Mouse (Mus musculus): ENCODE data around the gene Elmo1. TPM values are rescaled to one million over a fixed set of nuclear protein-coding genes. Genes with fewer than 3 reads are reported as not detected.
A peak's percentile ranks its signal among the peaks of the same experiment; 100 is the strongest.

Gene Elmo1
- total RNA-seq, 2 experiments from 2014 or later = 9.8 to 10.2 TPM

DNA sequence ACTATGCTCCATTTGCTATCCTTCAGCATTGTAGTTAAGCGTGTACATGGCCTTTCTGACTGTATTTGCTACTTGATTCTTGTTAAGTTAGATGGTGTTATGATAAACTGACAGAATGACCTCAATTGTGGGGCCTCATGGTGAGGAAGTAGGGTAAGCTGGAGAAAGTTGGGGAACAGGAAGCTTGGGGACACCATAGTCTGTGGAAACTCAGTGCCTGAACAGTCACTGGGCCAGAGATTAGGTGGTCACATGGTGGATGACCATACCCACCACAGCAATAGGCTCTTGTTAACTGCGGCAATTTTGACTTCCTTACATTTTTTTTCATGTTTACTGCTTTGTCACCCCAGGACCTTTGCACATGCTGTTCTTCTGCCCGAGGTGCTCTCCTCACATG, 1.9 kb downstream of the Elmo1 start:
- DNase-seq (ENCODE audit: low spot score) = no peak
- intact Hi-C loops (cut with DNase I) = loop anchor here (5.0 kb wide), 1 partner anchor 40 kb away; no protein-coding TSS in a partner anchor

DNA sequence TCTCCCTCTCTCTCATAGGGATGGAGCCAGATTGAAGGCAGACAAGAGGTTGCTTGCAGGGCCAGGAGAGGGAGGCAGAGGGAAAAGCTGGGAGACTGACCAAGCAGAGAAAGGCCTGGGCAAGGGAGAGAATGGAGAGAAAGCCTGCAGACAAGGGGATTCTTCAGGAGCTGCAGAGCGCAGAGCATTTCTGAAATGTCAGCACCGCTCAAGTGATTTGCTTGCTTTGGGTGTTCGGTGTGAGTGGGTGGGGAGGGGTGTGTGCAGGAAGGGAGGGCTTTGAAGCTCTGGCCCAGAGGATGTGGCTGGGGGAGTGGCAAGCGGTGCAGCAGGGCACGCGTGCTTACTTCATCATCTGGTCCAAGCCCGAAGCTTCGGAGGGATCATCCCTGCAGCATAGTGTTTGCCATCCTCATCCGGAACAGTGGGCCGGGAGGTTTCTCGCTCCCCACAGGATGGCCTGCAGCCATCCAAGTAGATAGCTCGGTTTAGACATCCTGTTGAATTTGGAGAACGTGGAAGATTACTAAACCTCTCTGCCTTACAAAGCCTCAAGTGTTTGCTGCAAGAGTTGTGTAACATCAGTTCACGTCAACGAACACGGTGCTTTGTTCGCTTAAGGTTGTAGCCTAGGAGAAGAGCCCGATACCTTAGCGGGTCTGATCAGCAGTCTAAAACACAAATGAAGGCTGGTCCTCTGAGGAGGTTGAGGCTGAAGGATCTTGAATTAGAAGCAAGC, 3.1 kb downstream of the Elmo1 start:
- intact Hi-C loops (cut with DNase I) = loop anchor here (5.0 kb wide), 1 partner anchor 39 kb away; no protein-coding TSS in a partner anchor
- DNase-seq (ENCODE audit: low spot score) = peak; percentile 51

GRCm38 (mm10) chr13:20094916-20095700, 4.7 kb downstream of the Elmo1 start:
- DNase-seq (ENCODE audit: low spot score) = no peak
- intact Hi-C loops (cut with DNase I) = loop anchor here (5.0 kb wide), 1 partner anchor 37 kb away; no protein-coding TSS in a partner anchor

- no peak for DNase-seq (ENCODE audit: low spot score)
- intact Hi-C loops (cut with DNase I) = no loop called here
Observed at GRCm38 (mm10) chr13:20097006-20097617, 6.7 kb downstream of the Elmo1 start.

DNA sequence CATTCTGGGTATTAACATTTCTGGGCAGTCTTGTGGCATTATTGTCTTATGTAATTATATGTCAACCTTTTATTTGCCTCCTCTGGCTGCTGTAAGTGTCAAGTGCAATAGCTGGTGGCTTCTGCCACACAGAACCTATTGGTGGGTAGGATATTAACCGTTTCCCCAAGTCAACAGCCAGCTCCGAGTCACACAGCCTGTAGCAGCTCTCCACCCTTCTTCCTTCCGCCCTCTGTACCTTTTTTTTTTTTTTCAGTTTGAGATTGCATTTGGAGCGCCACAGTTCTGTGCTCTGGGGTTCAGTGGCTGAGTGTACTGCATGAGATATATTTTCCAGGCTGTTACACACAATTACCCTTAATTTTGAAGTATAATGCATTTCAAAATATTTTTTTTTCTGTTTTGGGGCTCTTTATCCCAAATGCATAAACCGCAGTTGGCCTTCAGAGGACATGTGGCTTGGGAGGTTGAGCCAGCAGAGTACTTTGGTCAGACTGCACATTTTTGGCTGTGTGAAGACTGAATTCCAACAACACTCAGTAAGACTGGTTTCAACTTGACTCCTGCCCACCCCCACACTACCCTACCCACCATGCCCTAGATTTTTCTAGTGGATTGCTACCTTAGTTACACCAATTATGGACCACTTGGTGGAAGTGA, 7.7 kb downstream of the Elmo1 start:
- DNase-seq (ENCODE audit: low spot score) = no peak
- intact Hi-C loops (cut with DNase I) = no loop called here

DNA sequence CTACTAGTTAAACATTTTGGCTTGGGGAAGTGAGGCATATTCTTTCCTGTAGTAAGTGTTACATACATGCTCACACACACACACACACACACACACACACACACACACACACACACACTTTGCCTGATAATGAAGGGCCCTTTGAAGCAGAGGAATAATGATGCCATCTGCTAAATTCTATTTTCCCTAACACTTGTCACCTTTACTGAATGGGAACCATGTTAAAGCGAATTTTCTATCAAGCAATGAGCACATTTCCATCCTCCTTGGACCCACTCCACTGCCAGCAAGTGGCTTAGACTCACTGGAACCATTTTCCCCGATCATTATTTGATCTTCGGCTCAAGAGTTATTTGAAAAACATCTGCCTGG, 8.2 kb downstream of the Elmo1 start:
- no peak for DNase-seq (ENCODE audit: low spot score)
- intact Hi-C loops (cut with DNase I) = no loop called here

- DNase-seq (ENCODE audit: low spot score) = no peak
- intact Hi-C loops (cut with DNase I) = no loop called here
Observed at GRCm38 (mm10) chr13:20099546-20099945, 9.2 kb downstream of the Elmo1 start.

- intact Hi-C loops (cut with DNase I) = no loop called here
- no peak for DNase-seq (ENCODE audit: low spot score)
Observed at GRCm38 (mm10) chr13:20100357-20100756, 10.0 kb downstream of the Elmo1 start.

DNA sequence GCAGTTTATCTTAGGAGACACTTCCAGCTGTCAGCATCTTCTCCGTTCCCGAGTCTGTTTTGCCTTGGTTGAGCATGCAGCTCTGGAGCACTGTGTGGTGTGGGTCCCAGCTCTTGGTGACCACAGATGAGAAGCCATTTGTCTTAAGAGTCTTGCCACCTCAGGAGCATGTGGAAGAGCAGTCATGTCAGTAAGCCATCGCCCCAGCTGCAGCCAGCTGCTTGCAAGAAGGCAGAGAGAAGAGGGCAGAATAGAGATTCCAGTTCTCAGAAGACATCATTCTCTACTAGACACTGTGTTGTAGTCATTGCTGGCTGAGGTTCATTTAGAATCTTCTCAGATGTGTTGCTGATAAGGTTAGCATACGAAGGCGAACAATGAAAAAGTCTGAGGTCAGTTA, 11.3 kb downstream of the Elmo1 start:
- intact Hi-C loops (cut with DNase I) = no loop called here
- no peak for DNase-seq (ENCODE audit: low spot score)

DNA sequence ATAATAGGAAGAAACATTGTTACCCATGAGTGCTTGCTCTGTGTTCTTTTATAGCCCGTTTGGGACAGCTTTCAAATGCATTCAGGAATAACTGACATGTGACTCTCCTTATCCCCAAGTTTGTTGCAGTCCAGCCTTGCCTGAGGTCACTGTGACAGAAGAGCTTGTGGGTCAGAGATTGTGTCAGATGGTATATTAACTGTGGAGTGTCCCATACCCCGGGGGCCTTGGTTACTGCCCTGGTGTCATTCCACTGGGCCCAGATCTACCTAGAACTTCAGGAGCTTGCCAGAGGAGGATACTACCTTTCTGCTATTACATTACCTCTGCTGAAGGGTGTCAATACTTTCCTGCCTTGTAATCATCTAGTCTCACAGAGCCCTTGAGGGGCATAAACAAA, 14.4 kb downstream of the Elmo1 start:
- DNase-seq (ENCODE audit: low spot score) = no peak
- intact Hi-C loops (cut with DNase I) = no loop called here

GRCm38 (mm10) chr13:20105996-20106395, 15.6 kb downstream of the Elmo1 start:
- no peak for DNase-seq (ENCODE audit: low spot score)
- intact Hi-C loops (cut with DNase I) = no loop called here

GRCm38 (mm10) chr13:20107953-20108498, 17.6 kb downstream of the Elmo1 start:
- intact Hi-C loops (cut with DNase I) = no loop called here
- no peak for DNase-seq (ENCODE audit: low spot score)

DNA sequence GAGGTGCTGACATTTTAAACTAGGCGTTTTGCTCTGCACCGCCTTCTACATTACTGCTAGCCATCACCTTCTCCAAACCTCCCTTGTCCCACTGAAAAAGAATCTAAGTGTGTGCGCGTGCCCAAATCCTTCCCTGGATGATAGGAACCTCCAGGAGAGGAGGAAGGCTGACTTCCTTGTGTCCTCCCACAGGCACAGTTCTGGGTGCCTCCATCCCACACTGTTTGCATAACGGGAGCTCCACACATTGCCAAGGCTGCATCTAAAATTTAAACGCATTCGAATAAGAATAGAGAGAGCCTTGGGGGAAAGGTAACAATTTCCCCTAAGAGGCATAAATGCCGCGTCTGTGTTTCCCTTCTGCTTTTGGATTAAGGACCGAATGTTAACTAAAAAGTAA, 18.6 kb downstream of the Elmo1 start:
- intact Hi-C loops (cut with DNase I) = no loop called here
- DNase-seq (ENCODE audit: low spot score) = no peak

DNA sequence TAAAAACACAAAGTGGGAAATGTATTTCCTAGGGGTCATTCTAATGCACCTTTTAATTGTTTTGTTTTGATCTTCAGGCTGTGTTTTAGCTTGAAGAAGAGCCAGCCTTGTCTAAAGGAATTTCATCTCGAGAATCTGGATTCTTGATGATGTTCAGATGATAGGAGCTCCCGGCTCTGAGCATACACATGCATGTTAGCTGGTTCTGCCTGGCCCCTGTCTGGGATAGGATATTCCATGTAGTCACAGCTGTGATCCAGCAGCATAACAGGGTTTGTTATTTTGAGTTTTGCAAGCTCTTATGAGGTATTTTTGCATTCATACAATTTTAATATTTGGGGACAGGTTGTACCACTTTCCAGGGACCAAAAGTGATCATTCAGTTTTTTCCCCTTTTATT, 19.1 kb downstream of the Elmo1 start:
- intact Hi-C loops (cut with DNase I) = no loop called here
- no peak for DNase-seq (ENCODE audit: low spot score)

GRCm38 (mm10) chr13:20109987-20110680, 19.7 kb downstream of the Elmo1 start:
- intact Hi-C loops (cut with DNase I) = no loop called here
- no peak for DNase-seq (ENCODE audit: low spot score)

DNA sequence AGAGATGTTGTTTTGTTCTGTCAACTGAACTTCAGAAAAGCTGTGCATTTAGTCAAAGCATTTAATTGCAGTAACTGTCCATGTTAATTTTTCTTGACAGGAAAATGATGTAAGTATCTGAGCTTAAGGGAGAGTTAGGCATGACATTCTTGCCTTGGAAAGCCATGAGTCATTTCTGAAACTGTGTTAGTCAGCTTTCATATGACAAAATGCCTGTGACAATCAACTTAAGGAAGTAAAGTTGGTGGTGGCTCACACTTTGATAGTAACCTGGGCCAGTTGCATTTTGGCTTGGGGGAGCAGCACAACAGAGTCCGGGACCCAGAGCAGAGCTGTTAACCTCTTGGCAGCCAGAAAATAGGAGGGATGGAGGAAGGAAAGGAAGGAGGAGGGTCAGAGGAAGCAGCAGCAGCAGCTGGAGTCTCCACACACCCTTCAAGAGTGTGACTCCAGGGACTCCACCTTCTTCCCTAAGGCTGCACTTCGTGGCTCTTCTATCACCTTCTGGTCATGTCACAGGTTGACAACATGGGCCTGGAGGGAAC, 20.9 kb downstream of the Elmo1 start:
- no peak for DNase-seq (ENCODE audit: low spot score)
- intact Hi-C loops (cut with DNase I) = no loop called here

DNA sequence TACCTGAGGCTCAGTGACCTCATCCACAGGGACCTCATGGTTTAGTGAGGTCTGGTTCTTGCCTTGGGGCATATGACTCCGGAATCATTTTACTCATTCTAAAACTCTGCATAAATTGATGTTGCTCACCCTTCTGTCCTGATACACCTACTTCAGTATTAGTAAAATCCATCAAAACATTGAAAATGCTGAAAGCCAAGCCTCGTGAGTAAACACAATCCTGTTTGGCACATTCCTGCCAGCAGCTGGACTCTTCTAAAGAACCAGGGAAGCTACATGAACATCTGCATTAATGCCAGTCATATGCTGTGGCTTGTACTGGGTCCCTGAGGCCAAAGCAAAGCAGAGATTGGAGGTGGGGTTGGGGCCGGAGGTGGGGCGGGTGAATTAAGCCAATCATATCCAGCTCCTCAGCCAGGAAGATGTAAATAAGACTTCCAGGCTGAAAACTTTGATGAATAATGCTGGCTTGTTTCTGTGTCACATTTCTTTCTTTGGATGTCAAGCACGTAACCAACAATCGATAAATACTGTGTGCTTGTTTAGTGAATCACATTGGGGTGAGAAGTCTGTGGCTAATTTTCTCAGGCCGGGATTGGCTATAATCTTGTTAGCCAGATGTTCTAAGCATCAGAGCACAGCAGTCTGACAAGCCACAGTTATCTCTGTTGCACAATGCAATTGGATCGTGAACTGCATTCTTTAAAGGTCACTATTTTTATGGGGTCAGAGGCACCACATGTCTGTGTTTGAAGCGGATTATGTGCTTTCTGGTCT, 24.9 kb downstream of the Elmo1 start:
- intact Hi-C loops (cut with DNase I) = no loop called here
- DNase-seq (ENCODE audit: low spot score) = no peak

DNA sequence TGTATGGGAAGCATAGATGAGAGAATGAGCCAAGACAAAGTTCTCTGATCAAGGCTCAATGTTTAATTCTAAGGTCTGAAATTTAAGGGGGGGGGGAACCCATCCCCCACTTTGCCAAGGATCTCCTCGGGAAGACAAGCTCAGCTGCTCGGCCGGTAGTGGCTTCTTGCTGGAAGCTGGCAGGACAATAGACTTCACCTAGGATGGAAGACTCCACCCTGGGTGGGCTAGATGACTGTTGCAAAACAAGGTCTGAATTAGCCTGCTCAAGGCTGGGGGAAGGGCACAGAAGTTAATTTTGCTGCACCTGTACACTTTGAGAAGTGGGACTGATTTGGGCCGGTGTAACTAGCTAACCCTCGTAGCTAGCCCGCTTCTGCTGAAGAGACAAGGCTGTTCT, 25.6 kb downstream of the Elmo1 start:
- intact Hi-C loops (cut with DNase I) = no loop called here
- DNase-seq (ENCODE audit: low spot score) = no peak

Data from heart, postnatal 25 days (tissue).